Comparison of ENCODE assay signal across 9 mouse cellular contexts in genomic region chr12:86911482-86911931, GRCm38 (mm10). TPM values are rescaled to one million over a fixed set of nuclear protein-coding genes. Genes with fewer than 3 reads are reported as not detected.
DNase-seq lines count a peak whose midpoint lies in the region; ATAC-seq and TF ChIP-seq lines count a peak whose summit lies in the region.
"Had no signal": no experiment of that assay in that cellular context is flagged by ENCODE, and none has a peak within 500 bp of the region (broad histone marks: within the 10 kb centered on the region; RNA-seq: fewer than 3 reads in every experiment).

No protein-coding gene starts in this region.

- H3K36me3 ChIP-seq in intestine, embryonic 15.5 days, result no peaks in the 10 kb centered on the region
- no peaks in the 10 kb centered on the region for H3K36me3 ChIP-seq in midbrain, postnatal 0 days (ENCODE audit: insufficient read depth, low read length)
- no peaks in the 10 kb centered on the region for H3K36me3 ChIP-seq in liver, postnatal 0 days (replicated peaks; ENCODE audit: insufficient read depth, low read length)
- H3K36me3 ChIP-seq: embryonic facial prominence, embryonic 15.5 days had no signal

- no peak for TF ChIP-seq EP300 in liver, postnatal 0 days (IDR thresholded peaks at IDR 0.05; ENCODE audit: low read depth)

- TF ChIP-seq POLR2A in cerebellum, adult 2 months (IDR thresholded peaks at IDR 0.05; ENCODE audit: borderline replicate concordance, insufficient read depth, low read length), result no peak

- H3K4me2 ChIP-seq in intestine, embryonic 15.5 days (replicated peaks), result no peak overlapping the region
- H3K4me2 ChIP-seq in midbrain, postnatal 0 days (ENCODE audit: low read depth, low read length, poor library complexity, severe bottlenecking), result no peak overlapping the region
- no peak overlapping the region for H3K4me2 ChIP-seq in liver, postnatal 0 days (ENCODE audit: low read depth, low read length)

- peak; percentile 55 for ATAC-seq in intestine, embryonic 15.5 days
- peak; percentile 57 for ATAC-seq in midbrain, postnatal 0 days (ENCODE audit: low FRiP score)
- no peak for ATAC-seq in liver, postnatal 0 days

- peak; percentile 91 to 92 for DNase-seq in cerebellum, postnatal 14 days
- DNase-seq in cerebellum, adult 2 months, result no peak
- DNase-seq in brain, embryonic 18.5 days (ENCODE audit: low read depth, low spot score), result peak; percentile 80
- DNase-seq in midbrain, postnatal 0 days (ENCODE audit: low spot score), result peak; percentile 92
- no peak for DNase-seq in gastrocnemius, postnatal 10 days
- no peak for DNase-seq in spleen, postnatal 4 days (ENCODE audit: low spot score in 2 of 2)
- no peak for DNase-seq in liver, postnatal 0 days

- H3K9ac ChIP-seq in intestine, embryonic 15.5 days, result no peak overlapping the region
- no peak overlapping the region for H3K9ac ChIP-seq in midbrain, postnatal 0 days (replicated peaks; ENCODE audit: low read length, poor library complexity, severe bottlenecking)
- H3K9ac ChIP-seq in liver, postnatal 0 days (replicated peaks), result no peak overlapping the region
- H3K9ac ChIP-seq: embryonic facial prominence, embryonic 15.5 days had no signal

- H3K4me3 ChIP-seq in cerebellum, adult 2 months (replicated peaks; ENCODE audit: insufficient read depth, low read depth, low read length), result no peak overlapping the region
- H3K4me3 ChIP-seq in intestine, embryonic 15.5 days (replicated peaks), result no peak overlapping the region
- no peak overlapping the region for H3K4me3 ChIP-seq in midbrain, postnatal 0 days (ENCODE audit: low read depth, low read length)
- H3K4me3 ChIP-seq in liver, postnatal 0 days (ENCODE audit: low read depth, low read length), result no peak overlapping the region
- H3K4me3 ChIP-seq: embryonic facial prominence, embryonic 15.5 days had no signal

- H3K27me3 ChIP-seq in cerebellum, adult 2 months (ENCODE audit: control insufficient read depth, insufficient read depth, low read length), result no peaks in the 10 kb centered on the region
- no peaks in the 10 kb centered on the region for H3K27me3 ChIP-seq in intestine, embryonic 15.5 days (replicated peaks)
- H3K27me3 ChIP-seq in midbrain, postnatal 0 days (ENCODE audit: insufficient read depth, low read length), result no peaks in the 10 kb centered on the region
- 0 out of 2 replicates have a peak, but pooled peaks cover 2% of the 10 kb centered on the region for H3K27me3 ChIP-seq in liver, postnatal 0 days (ENCODE audit: insufficient read depth, low read length)
- H3K27me3 ChIP-seq: embryonic facial prominence, embryonic 15.5 days had no signal

- 31% methylated on average over 10 of the region's 10 CpGs for WGBS in cerebellum, adult 2 months
- 54% methylated on average over 10 of the region's 10 CpGs for WGBS in intestine, embryonic 15.5 days
- WGBS in midbrain, postnatal 0 days, result 18% methylated on average over 10 of the region's 10 CpGs
- WGBS in liver, postnatal 0 days (ENCODE audit: insufficient replicate concordance), result 77% methylated on average over 10 of the region's 10 CpGs

- peaks cover 25% of the 10 kb centered on the region for H3K4me1 ChIP-seq in cerebellum, adult 2 months (ENCODE audit: control insufficient read depth, insufficient read depth, low read length)
- H3K4me1 ChIP-seq in intestine, embryonic 15.5 days (replicated peaks), result peaks cover 9% of the 10 kb centered on the region; the same call in 1 of the 2 replicates
- peaks cover 10% of the 10 kb centered on the region; the same call in 1 of the 2 replicates for H3K4me1 ChIP-seq in midbrain, postnatal 0 days (ENCODE audit: insufficient read depth, low read length)
- H3K4me1 ChIP-seq in liver, postnatal 0 days (ENCODE audit: insufficient read depth), result peaks cover 13% of the 10 kb centered on the region

- H3K27ac ChIP-seq in cerebellum, adult 2 months (ENCODE audit: insufficient read depth, low read length), result no peak overlapping the region
- peak overlapping the region; percentile 10; the same call in 1 of the 2 replicates for H3K27ac ChIP-seq in intestine, embryonic 15.5 days
- peak overlapping the region; percentile 80 for H3K27ac ChIP-seq in midbrain, postnatal 0 days (ENCODE audit: low read depth, low read length)
- no peak overlapping the region for H3K27ac ChIP-seq in liver, postnatal 0 days (ENCODE audit: low read depth)

- no peaks in the 10 kb centered on the region for H3K9me3 ChIP-seq in intestine, embryonic 15.5 days
- no peaks in the 10 kb centered on the region for H3K9me3 ChIP-seq in midbrain, postnatal 0 days (ENCODE audit: low read length)
- H3K9me3 ChIP-seq in liver, postnatal 0 days (ENCODE audit: low read length), result no peaks in the 10 kb centered on the region
- H3K9me3 ChIP-seq: embryonic facial prominence, embryonic 15.5 days had no signal

- no peak for TF ChIP-seq CTCF in cerebellum, adult 2 months (IDR thresholded peaks at IDR 0.05; ENCODE audit: borderline replicate concordance, insufficient read depth, low read depth, low read length)
- peak; percentile 4; the same call in 1 of the 2 replicates for TF ChIP-seq CTCF in midbrain, postnatal 0 days (IDR thresholded peaks at IDR 0.05)
- TF ChIP-seq CTCF in liver, postnatal 0 days (IDR thresholded peaks at IDR 0.05; ENCODE audit: low read depth), result no peak

RNA-seq across cellular contexts. Expression of gene Irf2bpl, which starts 26.9 kb away (rescaled TPM):
- 48.6 and 53.9 TPM in 2 replicates for polyA plus RNA-seq in cerebellum, adult 2 months (2012; rRNA removed)
- 19.6 and 22.4 TPM in 2 replicates for polyA plus RNA-seq in intestine, embryonic 15.5 days (2015; fragmentation: Nextera tagmentation; extraction: Ambion mirVana)
- 171 and 191 TPM in 2 replicates for total RNA-seq in midbrain, postnatal 0 days (2014; rRNA removed)
- polyA plus RNA-seq in midbrain, postnatal 0 days (2015; fragmentation: Nextera tagmentation; extraction: Ambion mirVana), result 74.2 and 86.2 TPM in 2 replicates
- total RNA-seq in gastrocnemius, postnatal 10 days (2021), result 10 to 100 TPM; 42.9 to 46.7 TPM
- 5.0 and 5.3 TPM in 2 replicates for polyA plus RNA-seq in liver, postnatal 0 days (2015; fragmentation: Nextera tagmentation; extraction: Ambion mirVana)

RNA-seq across cellular contexts. Expression of gene Cipc, which starts 35.3 kb away (rescaled TPM):
- 122 and 127 TPM in 2 replicates for polyA plus RNA-seq in cerebellum, adult 2 months (2012; rRNA removed)
- 10.6 TPM in 2 replicates for polyA plus RNA-seq in intestine, embryonic 15.5 days (2015; fragmentation: Nextera tagmentation; extraction: Ambion mirVana)
- total RNA-seq in midbrain, postnatal 0 days (2014; rRNA removed), result 65.7 and 77.5 TPM in 2 replicates
- 34.6 and 37.6 TPM in 2 replicates for polyA plus RNA-seq in midbrain, postnatal 0 days (2015; fragmentation: Nextera tagmentation; extraction: Ambion mirVana)
- total RNA-seq in gastrocnemius, postnatal 10 days (2021), result 10 to 100 TPM; 17.5 to 22.8 TPM
- polyA plus RNA-seq in liver, postnatal 0 days (2015; fragmentation: Nextera tagmentation; extraction: Ambion mirVana), result 4.4 and 4.7 TPM in 2 replicates

Comparison
In these comparisons a context has a peak if more than half of its experiments do, and no peak if none do; other contexts are left out.
1. DNase-seq: peak in cerebellum, postnatal 14 days (2 of 2), brain, embryonic 18.5 days (single experiment) and midbrain, postnatal 0 days (single experiment); none in cerebellum, adult 2 months (0 of 2), gastrocnemius, postnatal 10 days (single experiment), spleen, postnatal 4 days (0 of 2) and liver, postnatal 0 days (single experiment).
2. H3K27ac ChIP-seq: peak in intestine, embryonic 15.5 days (single experiment) and midbrain, postnatal 0 days (single experiment); none in cerebellum, adult 2 months (single experiment) and liver, postnatal 0 days (single experiment).